Mouse (Mus musculus) midbrain, embryonic 10.5 days (tissue): ENCODE data around the gene Ppp1r15b. TPM values are rescaled to one million over a fixed set of nuclear protein-coding genes. Genes with fewer than 3 reads are reported as not detected.
A peak's percentile ranks its signal among the peaks of the same experiment; 100 is the strongest.

Experiments
- DNase-seq: peaks from one replicate; pipeline ENCODE4 v3.0.0-alpha.2; 2017; ENCODE audit warnings: low spot score
- H3K27ac ChIP-seq: fragments of 300-500 bp; sonication (generic); replicated peaks from 2 replicates; pipeline ENCODE4 v1.5.1; 2016; ENCODE audit warnings: mild to moderate bottlenecking
- H3K27me3 ChIP-seq: fragments of 300-500 bp; sonication (generic); 2 replicates; pipeline ENCODE4 v1.6.1; 2016; ENCODE audit warnings: low read depth, mild to moderate bottlenecking; ENCODE audit not compliant: poor library complexity, severe bottlenecking
- H3K36me3 ChIP-seq: fragments of 300-500 bp; sonication (generic); 2 replicates; pipeline ENCODE4 v1.6.1; 2016; ENCODE audit warnings: mild to moderate bottlenecking, moderate library complexity
- H3K4me1 ChIP-seq: fragments of 300-500 bp; sonication (generic); 2 replicates; pipeline ENCODE4 v1.6.1; 2016
- H3K4me3 ChIP-seq: fragments of 300-500 bp; sonication (generic); 2 replicates; pipeline ENCODE4 v1.5.1; 2016; ENCODE audit warnings: mild to moderate bottlenecking, moderate library complexity
- H3K9me3 ChIP-seq: fragments of 300-500 bp; sonication (generic); replicated peaks from 2 replicates; pipeline ENCODE4 v1.6.1; 2016; ENCODE audit warnings: mild to moderate bottlenecking
- WGBS: fragments of 180-500 bp; shearing (Covaris S2); methylation state at CpG from one replicate; pipeline ENCODE4 v1.1.7; 2016; 5-methylcytosine and 5-hydroxymethylcytosine counted together
- polyA plus RNA-seq: library from polyadenylated mRNA; unstranded; fragments of >200 nt; fragmentation: Nextera tagmentation; extraction: Ambion mirVana; gene quantifications from 2 replicates; pipeline ENCODE4 v1.2.1, GENCODE M21; 2016

Ppp1r15b gene
- polyA plus RNA-seq, 1 experiment from 2014 or later, result 48.9 TPM

DNA sequence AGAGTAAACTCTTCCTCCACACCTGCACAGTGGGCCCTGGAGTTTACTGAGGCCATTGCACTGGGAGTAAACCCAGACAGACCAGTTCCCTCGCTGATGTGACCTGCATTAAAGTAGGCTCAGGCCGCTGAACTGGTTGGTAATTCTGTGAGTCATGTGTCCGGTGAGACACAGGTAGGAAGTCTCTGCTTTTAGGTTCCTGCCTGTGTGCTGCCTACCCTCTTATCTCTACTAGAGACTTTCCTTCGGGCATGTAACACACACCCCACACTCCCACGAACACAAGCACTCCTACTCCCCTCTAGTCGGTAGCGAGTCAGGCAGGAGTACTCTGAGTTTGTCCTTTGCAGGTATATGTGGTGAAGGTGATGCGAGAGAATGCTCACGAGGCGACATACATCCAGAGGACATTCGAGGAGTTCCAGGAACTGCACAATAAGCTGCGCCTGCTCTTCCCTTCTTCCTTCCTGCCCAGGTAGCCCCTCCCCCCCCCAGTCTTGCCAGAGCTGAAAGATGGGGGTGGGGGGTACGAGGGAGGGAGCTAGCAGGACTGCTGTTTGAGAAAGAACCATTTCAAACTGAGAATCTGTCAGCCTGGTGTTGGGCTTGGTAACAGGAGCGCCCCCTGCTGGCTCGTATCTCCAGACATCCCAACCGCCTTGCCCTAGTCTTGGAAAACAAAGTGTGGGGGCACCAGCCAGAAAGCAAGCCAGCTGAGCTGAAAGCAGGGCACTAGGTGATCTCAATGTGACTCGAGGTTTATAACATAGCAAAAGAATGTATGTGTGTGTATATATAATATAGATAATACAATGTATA lies 29.8 kb upstream of the Ppp1r15b start:
- H3K27ac ChIP-seq, result 0 out of 2 replicates have a peak overlapping the region, but pooled peaks have one; percentile 18
- H3K36me3 ChIP-seq, result peaks cover 98% of the 10 kb centered on the region
- H3K27me3 ChIP-seq, result no peaks in the 10 kb centered on the region
- no peaks in the 10 kb centered on the region for H3K9me3 ChIP-seq
- H3K4me3 ChIP-seq, result no peak overlapping the region
- peaks cover 4% of the 10 kb centered on the region; the same call in 1 of the 2 replicates for H3K4me1 ChIP-seq
- WGBS, result 42% methylated on average over 17 of the region's 17 CpGs
- peak; percentile 79 for DNase-seq

DNA sequence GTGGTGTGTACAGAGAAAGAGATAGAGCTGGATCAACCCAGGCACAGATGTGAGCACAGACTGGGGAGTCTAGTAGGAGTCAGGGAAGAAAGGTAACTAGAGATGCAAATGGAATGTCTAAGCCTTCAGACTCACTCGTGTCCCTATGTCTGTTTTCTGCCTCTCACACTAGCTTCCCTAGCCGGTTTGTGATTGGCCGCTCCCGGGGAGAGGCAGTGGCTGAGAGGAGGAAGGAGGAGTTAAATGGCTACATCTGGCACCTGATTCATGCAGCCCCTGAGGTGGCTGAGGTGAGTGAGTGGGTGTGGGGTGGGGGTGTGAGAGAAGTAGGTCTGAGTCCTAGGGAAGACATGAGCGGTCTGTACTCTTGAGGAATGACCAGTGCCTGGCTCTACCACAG lies 28.8 kb upstream of the Ppp1r15b start:
- Histone ChIP-seq H3K9me3 (no peaks in the 10 kb centered on the region), H3K4me1 (peaks cover 4% of the 10 kb centered on the region; the same call in 1 of the 2 replicates), H3K27ac (no peak overlapping the region), H3K4me3 (no peak overlapping the region), H3K27me3 (no peaks in the 10 kb centered on the region), H3K36me3 (peaks cover 98% of the 10 kb centered on the region)
- 89% methylated on average over 5 of the region's 5 CpGs for WGBS
- DNase-seq, result no peak

DNA sequence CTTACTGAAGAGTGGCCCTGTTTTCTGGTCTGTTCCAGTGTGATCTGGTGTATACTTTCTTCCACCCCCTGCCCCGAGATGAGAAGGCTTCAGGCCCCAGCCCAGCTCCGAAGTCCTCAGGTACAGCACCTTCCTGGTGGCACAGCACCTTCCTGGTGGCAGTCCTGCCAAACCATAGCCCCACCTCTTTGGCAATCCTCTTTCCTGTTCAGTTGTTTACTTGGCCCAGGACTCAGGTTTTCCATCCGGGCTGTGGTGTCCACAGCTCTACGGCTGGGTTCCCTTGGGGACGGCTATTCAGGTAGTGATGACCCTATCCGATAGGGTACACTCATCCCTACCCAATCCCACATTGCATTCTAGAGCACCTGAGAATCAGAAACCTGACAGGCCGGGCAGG lies 27.6 kb upstream of the Ppp1r15b start:
- no peak for DNase-seq
- peaks cover 93% of the 10 kb centered on the region for H3K36me3 ChIP-seq
- no peaks in the 10 kb centered on the region for H3K27me3 ChIP-seq
- no peaks in the 10 kb centered on the region for H3K9me3 ChIP-seq
- no peak overlapping the region for H3K27ac ChIP-seq
- peaks cover 4% of the 10 kb centered on the region; the same call in 1 of the 2 replicates for H3K4me1 ChIP-seq
- H3K4me3 ChIP-seq, result no peak overlapping the region
- WGBS, result 94% methylated on average over 7 of the region's 7 CpGs

DNA sequence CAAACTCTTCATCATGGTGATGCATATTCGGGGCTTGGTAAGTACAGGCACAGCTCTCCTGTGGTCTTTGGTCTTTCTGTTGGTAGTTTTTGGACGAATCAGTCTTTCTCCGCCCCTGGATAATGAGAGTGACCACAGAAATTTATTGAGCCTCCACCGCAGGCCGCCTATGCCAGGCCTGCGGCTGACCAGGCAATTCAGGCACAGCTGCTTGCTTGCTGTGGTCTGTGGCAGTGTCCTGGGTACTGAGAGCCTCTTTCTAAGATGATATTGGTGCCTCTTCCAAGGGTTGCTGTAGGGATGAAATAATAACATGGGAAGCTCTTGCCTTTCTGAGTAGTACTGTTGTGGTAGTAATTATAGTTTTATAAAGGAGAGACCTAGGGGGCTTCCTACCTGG lies 27.1 kb upstream of the Ppp1r15b start:
- WGBS, result 93% methylated on average over 6 of the region's 6 CpGs
- peaks cover 93% of the 10 kb centered on the region for H3K36me3 ChIP-seq
- no peaks in the 10 kb centered on the region for H3K27me3 ChIP-seq
- H3K27ac ChIP-seq, result no peak overlapping the region
- no peak for DNase-seq
- H3K4me3 ChIP-seq, result no peak overlapping the region
- H3K4me1 ChIP-seq, result peaks cover 4% of the 10 kb centered on the region; the same call in 1 of the 2 replicates
- H3K9me3 ChIP-seq, result no peaks in the 10 kb centered on the region

DNA sequence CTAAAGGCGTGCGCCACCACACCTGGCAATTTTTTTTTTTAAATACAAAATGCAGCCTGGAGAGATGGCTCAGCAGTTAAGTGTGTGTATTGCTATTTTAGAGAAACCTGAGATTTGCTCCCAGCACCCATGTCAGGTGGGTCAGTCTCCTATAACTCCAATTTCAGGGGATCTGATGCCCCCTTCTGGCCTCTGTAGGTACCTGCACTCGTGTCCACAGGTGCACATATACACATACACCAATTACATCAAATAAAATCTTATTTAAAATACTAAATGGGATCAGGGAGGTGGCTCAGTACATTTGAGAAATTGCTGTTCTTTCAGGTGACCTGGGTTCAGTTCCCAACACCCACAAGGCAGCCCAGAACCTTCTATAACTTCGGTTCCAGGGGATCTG lies 14.8 kb upstream of the Ppp1r15b start:
- no peak overlapping the region for H3K27ac ChIP-seq
- no peaks in the 10 kb centered on the region for H3K27me3 ChIP-seq
- H3K36me3 ChIP-seq, result peaks cover 20% of the 10 kb centered on the region
- H3K4me1 ChIP-seq, result no peaks in the 10 kb centered on the region
- WGBS, result 91% methylated on average over 4 of the region's 4 CpGs
- H3K4me3 ChIP-seq, result no peak overlapping the region
- no peaks in the 10 kb centered on the region; the same call in 1 of the 2 replicates for H3K9me3 ChIP-seq
- DNase-seq, result no peak

DNA sequence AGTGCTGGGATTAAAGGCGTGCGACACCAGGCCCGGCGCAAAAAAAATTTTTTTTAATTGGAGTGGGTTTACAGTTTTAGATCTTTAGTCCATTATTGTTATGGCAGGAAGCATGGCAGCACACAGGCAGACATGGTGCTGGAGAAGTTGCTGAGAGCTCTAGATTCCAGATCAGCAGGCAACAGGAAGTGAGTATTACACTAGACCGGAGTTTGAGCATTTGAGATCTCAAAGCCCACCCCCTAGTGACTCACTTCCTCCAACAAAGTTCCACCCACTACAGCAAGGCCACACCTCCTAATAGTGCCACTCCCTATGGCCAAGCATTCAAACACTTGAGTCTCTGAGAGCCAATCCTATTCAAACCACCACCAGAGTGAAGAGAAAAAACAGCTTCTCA lies 12.8 kb upstream of the Ppp1r15b start:
- Histone ChIP-seq H3K36me3 (peaks cover 11% of the 10 kb centered on the region; the same call in 1 of the 2 replicates), H3K27ac (no peak overlapping the region), H3K27me3 (no peaks in the 10 kb centered on the region), H3K9me3 (no peaks in the 10 kb centered on the region; the same call in 1 of the 2 replicates), H3K4me3 (no peak overlapping the region), H3K4me1 (no peaks in the 10 kb centered on the region)
- DNase-seq, result no peak
- 96% methylated on average over 5 of the region's 5 CpGs for WGBS

DNA sequence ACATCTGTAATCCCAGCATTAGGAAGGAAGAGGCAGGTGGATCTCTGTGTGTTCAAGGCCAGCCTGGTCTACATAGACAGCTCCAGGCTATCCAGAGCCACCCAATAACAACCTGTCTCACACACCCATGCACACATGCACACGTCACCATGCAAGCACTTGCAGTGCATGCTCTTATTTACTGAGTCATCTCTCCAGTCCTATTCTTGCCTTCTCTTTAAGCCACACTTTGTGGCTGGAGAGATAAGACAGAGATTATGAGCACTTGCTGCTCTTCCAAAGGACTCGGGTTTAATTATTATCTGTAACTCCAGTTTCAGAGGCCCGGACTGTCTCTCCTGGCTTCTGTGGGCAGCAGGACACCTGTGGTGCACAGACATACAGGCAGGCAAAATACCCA lies 12.1 kb upstream of the Ppp1r15b start:
- Histone ChIP-seq H3K27me3 (no peaks in the 10 kb centered on the region), H3K36me3 (peaks cover 6% of the 10 kb centered on the region; the same call in 1 of the 2 replicates), H3K4me1 (no peaks in the 10 kb centered on the region), H3K4me3 (no peak overlapping the region), H3K27ac (no peak overlapping the region), H3K9me3 (no peaks in the 10 kb centered on the region; the same call in 1 of the 2 replicates)
- WGBS, result 89% methylated on average over 3 of the region's 3 CpGs
- no peak for DNase-seq

DNA sequence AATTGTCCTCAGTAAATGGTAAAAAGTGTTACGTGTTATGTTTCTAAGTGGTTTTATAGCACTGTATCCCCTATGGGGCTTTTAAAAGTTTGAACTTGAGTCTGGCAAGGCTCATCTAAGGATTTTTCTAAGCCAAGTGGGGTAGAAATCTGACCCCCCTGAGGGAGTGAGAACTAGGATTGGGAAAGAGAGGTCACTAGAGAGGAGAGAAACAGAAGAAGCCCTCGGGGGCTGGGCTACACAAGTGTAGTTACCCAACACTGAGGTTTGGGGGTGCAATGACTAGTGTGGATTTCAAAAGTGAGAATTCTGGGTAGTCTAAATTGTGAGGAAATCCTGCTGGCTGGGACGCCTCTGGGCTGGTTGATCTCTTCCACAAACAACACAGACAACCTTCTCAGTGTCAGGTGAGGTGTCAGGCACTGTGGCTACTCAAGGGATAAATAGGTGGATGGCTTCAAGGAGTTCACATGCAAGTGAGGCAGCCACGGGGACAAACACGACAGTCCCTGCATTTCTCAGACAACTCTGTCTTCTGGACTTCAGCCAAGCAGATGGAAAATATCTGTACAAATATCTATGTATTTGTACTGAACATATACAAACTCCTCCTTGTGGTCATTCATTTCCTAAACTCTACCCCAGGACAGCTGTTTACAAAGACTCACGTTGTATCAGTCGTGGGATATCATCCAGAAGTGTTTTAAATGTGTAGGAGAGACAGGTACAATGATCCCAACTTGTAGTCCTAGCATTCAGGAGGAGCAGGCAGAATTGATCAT lies 10.8 kb upstream of the Ppp1r15b start:
- no peak for DNase-seq
- Histone ChIP-seq H3K4me1 (no peaks in the 10 kb centered on the region), H3K36me3 (peaks cover under 1% of the 10 kb centered on the region; the same call in 1 of the 2 replicates), H3K27me3 (no peaks in the 10 kb centered on the region), H3K27ac (no peak overlapping the region), H3K4me3 (no peak overlapping the region), H3K9me3 (no peaks in the 10 kb centered on the region; the same call in 1 of the 2 replicates)
- WGBS, result 79% methylated on average over 7 of the region's 7 CpGs

DNA sequence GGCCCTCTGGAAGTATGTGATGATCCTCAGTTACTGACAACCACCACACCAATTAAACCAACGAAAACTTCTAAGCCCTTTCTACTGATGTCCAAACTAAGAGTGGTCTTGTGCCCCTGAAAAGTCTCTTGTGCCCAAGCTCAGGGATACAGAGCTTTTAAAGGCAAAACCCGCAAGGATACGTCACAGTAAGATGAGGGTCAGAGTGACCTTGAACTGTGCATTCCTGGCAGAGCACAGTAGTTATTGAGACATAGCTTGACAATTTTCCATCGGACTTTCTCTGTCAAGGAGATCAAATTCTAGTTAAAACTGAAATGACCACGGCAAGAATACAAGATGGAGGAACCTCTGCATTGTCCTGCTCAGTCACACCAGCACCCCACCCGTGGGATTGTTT lies 9.7 kb upstream of the Ppp1r15b start:
- Histone ChIP-seq H3K27me3 (no peaks in the 10 kb centered on the region), H3K36me3 (no peaks in the 10 kb centered on the region), H3K27ac (no peak overlapping the region), H3K9me3 (no peaks in the 10 kb centered on the region; the same call in 1 of the 2 replicates), H3K4me1 (0 out of 2 replicates have a peak, but pooled peaks cover 1% of the 10 kb centered on the region), H3K4me3 (no peak overlapping the region)
- no peak for DNase-seq
- WGBS, result 77% methylated on average over 6 of the region's 6 CpGs

DNA sequence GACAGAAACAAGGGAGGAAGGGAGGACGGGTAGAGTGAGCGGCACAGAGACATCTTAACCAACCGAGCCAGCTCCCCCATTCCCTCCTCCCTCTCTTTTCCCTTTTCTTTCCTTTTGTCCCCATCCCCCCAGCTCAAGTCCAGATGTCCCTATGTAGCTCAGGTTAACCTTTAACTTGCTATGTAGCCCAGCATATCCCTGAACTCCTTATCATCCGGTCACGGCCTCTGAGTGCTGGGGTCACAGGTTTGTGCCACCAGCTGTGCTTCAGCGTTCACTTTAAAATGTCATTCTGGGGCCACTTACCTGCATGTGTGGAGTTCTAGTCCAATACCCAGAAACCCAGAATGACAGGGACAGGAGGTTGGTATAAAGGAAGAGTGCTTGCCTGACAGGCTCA lies 6.8 kb upstream of the Ppp1r15b start:
- WGBS, result 88% methylated on average over 6 of the region's 6 CpGs

DNA sequence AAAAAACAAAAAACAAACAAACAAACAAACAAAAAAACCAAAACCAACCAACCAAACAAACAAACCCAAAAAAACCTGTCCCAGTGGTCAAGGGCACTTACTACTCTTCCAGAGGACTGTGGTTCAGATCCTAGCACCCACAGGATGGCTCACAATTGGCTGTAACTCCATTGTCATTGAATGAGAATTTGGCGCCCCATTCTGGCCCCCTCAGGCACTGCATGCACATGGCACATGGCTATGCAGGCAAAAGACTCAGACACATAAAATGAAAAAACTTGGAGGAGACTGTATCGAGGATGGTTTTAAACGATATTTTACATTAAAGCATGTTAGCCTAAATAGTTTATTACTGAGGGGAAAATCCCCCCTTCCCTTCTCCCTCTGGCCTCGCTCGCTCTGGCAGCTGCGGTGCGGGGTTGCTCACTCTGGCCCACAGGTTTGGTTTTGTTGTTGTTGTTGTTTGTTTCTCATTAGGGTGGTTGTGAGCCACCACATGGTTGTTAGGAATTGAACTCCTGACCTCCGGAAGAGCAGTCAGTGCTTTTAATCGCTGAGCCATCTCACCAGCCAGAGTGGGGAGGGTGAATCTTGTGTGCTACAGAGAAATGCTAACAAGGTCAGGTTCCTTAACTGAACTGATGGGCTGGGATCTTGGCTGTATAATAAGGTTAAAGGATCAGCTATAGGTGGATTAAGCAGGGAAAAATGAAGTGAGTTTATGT lies 5.1 kb upstream of the Ppp1r15b start:
- 90% methylated on average over 9 of the region's 9 CpGs for WGBS
- Histone ChIP-seq H3K27ac (peak overlapping the region; percentile 14; the same call in 1 of the 2 replicates), H3K4me1 (peaks cover 33% of the 10 kb centered on the region), H3K27me3 (no peaks in the 10 kb centered on the region), H3K4me3 (no peak overlapping the region), H3K9me3 (no peaks in the 10 kb centered on the region; the same call in 1 of the 2 replicates), H3K36me3 (no peaks in the 10 kb centered on the region)
- DNase-seq, result no peak

More for the DNA sequence above, 6.8 kb upstream of the Ppp1r15b start:
- Histone ChIP-seq H3K4me3 (no peak overlapping the region), H3K9me3 (no peaks in the 10 kb centered on the region; the same call in 1 of the 2 replicates), H3K36me3 (no peaks in the 10 kb centered on the region), H3K27ac (no peak overlapping the region), H3K27me3 (no peaks in the 10 kb centered on the region), H3K4me1 (peaks cover 16% of the 10 kb centered on the region)
- DNase-seq, result no peak

DNA sequence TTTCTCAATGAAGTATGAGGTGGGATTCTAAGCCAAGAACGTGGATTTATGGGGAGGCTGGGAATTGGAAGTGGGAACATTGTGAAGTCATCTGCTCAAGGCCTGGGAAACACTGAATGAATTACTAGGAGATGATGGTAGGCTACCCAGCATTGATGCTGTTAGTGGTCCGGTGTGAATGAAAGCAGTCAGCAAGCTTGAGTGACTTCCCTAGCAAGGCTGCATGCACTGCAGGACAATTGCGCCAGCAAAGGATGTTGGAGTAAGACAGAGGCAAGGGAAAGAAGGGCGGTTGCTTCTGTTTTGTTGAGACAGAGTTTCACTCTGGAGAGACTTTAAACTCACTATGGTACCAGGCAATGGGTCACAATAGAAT lies 4.6 kb upstream of the Ppp1r15b start:
- Histone ChIP-seq H3K27ac (peak overlapping the region; percentile 14; the same call in 1 of the 2 replicates), H3K4me1 (peaks cover 34% of the 10 kb centered on the region), H3K36me3 (no peaks in the 10 kb centered on the region), H3K9me3 (no peaks in the 10 kb centered on the region; the same call in 1 of the 2 replicates), H3K27me3 (no peaks in the 10 kb centered on the region), H3K4me3 (no peak overlapping the region)
- 61% methylated on average over 4 of the region's 4 CpGs for WGBS
- DNase-seq, result no peak
